Mouse (Mus musculus): ENCODE measurements around the gene Rasgrp3. TPM values are rescaled to one million over a fixed set of nuclear protein-coding genes. Genes with fewer than 3 reads are reported as not detected.

Gene Rasgrp3
- polyA plus RNA-seq, 1 experiment: 0.46 TPM

DNA sequence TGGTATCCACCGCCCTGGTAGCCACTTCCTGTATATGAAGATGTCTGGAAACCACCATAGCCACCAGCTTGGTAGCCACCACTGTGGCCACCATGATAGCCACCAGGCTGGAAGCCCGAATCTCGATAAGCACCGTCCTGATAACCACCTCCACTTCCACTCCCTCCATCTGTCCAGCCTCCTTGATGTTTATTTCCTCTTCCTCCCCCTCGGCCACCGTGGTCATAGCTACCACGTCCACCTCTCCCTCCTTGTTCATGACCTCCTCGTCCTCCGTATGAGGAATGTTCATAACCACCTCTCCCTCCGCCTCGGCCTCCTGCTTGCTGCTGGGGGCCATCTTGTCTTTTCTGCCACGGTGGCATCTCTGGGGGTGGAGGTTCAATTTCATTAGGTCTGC lies 102.7 kb downstream of the Rasgrp3 start:
- no peak overlapping the region for H3K4me2 ChIP-seq (ENCODE audit: low read depth)
- H3K27me3 ChIP-seq (ENCODE audit: control insufficient read depth, insufficient read depth, insufficient read length): no peaks in the 10 kb centered on the region
- H3K36me3 ChIP-seq (ENCODE audit: control insufficient read depth, insufficient read depth): peaks cover 52% of the 10 kb centered on the region
- H3K79me2 ChIP-seq (ENCODE audit: control insufficient read depth, insufficient read depth): peaks cover 15% of the 10 kb centered on the region
- TF ChIP-seq POLR2A (IDR thresholded peaks at IDR 0.05; ENCODE audit: insufficient read length, low read depth): no peak
- TF ChIP-seq TCF3 (IDR thresholded peaks at IDR 0.05; ENCODE audit: insufficient read length, low read depth): no peak
- no peak for TF ChIP-seq MAX (IDR thresholded peaks at IDR 0.05; ENCODE audit: low read depth)
- no peak for TF ChIP-seq CEBPB (IDR thresholded peaks at IDR 0.05; ENCODE audit: insufficient read depth, poor library complexity, severe bottlenecking)
- no peak for TF ChIP-seq POLR2AphosphoS2 (IDR thresholded peaks at IDR 0.05; ENCODE audit: insufficient read length, low read depth)
- no peak for TF ChIP-seq TCF12 (IDR thresholded peaks at IDR 0.05; ENCODE audit: insufficient read depth, poor library complexity, severe bottlenecking)
- no peak for TF ChIP-seq USF1 (IDR thresholded peaks at IDR 0.05; ENCODE audit: low read depth)
- TF ChIP-seq E2F4 (IDR thresholded peaks at IDR 0.05; ENCODE audit: insufficient read depth): no peak
- TF ChIP-seq MYOG (IDR thresholded peaks at IDR 0.05; ENCODE audit: control insufficient read depth in 1 of 3, insufficient read depth in 1 of 3, insufficient read length in 2 of 3, low read depth in 2 of 3): no peak
- no peak for TF ChIP-seq REST (IDR thresholded peaks at IDR 0.05; ENCODE audit: insufficient read depth, insufficient read length)
- TF ChIP-seq MYOD1 (IDR thresholded peaks at IDR 0.05; ENCODE audit: control insufficient read depth in 1 of 3, insufficient read length in 2 of 3, low read depth in 2 of 3): no peak
- no peak for TF ChIP-seq SRF (IDR thresholded peaks at IDR 0.05; ENCODE audit: control insufficient read depth, insufficient read length, low read depth)
- no peak overlapping the region for H3ac ChIP-seq (ENCODE audit: control insufficient read depth, insufficient read length)
- H3K4me3 ChIP-seq: no peak overlapping the region

DNA sequence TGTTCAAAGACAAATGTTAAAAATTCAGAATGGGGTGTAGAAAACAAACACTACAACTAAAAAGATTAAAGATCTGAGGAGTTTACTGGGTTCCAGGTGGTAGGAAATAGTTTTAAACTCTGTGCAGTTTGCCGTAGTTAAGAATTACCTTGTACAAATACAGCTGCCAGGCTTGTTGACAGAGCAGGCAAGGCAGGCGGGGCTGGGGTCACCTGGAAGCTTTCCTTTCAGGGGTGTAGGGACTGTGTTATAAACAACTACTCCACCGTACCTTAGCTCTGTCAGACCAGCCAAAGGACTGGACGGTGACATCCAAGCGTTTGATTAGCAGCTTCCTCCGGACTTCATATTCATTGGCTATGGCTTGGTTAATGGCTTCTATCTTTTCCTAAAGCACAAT lies 103.4 kb downstream of the Rasgrp3 start:
- peaks cover 15% of the 10 kb centered on the region for H3K79me2 ChIP-seq (ENCODE audit: control insufficient read depth, insufficient read depth)
- H3K27me3 ChIP-seq (ENCODE audit: control insufficient read depth, insufficient read depth, insufficient read length): no peaks in the 10 kb centered on the region
- H3K4me3 ChIP-seq: no peak overlapping the region
- H3K4me2 ChIP-seq (ENCODE audit: low read depth): no peak overlapping the region
- no peak for TF ChIP-seq MAX (IDR thresholded peaks at IDR 0.05; ENCODE audit: low read depth)
- no peak for TF ChIP-seq TCF12 (IDR thresholded peaks at IDR 0.05; ENCODE audit: insufficient read depth, poor library complexity, severe bottlenecking)
- no peak for TF ChIP-seq MYOG (IDR thresholded peaks at IDR 0.05; ENCODE audit: control insufficient read depth in 1 of 3, insufficient read depth in 1 of 3, insufficient read length in 2 of 3, low read depth in 2 of 3)
- TF ChIP-seq REST (IDR thresholded peaks at IDR 0.05; ENCODE audit: insufficient read depth, insufficient read length): no peak
- no peak for TF ChIP-seq USF1 (IDR thresholded peaks at IDR 0.05; ENCODE audit: low read depth)
- H3ac ChIP-seq (ENCODE audit: control insufficient read depth, insufficient read length): no peak overlapping the region
- H3K36me3 ChIP-seq (ENCODE audit: control insufficient read depth, insufficient read depth): peaks cover 52% of the 10 kb centered on the region

DNA sequence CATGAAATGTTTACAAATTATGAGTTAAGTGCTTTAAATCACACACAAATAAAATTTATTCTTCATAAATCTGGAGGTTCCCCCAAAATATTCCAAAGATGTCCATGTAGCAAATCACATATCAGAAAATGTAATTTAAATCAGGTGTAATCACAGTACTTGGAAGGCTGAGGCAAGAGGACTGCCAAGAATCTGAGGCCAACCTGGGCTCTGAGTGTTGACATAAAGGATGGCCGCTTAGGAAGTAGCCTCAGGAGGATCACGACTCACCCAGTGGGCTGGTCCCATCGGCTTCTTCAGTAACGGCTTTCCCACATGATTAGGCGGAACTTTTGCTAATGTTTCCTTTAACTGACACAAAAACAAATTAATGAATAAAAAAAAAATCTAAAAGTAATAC lies 104.1 kb downstream of the Rasgrp3 start:
- TF ChIP-seq MYOG (IDR thresholded peaks at IDR 0.05; ENCODE audit: control insufficient read depth in 1 of 3, insufficient read depth in 1 of 3, insufficient read length in 2 of 3, low read depth in 2 of 3): no peak
- TF ChIP-seq REST (IDR thresholded peaks at IDR 0.05; ENCODE audit: insufficient read depth, insufficient read length): no peak
- TF ChIP-seq SRF (IDR thresholded peaks at IDR 0.05; ENCODE audit: control insufficient read depth, insufficient read length, low read depth): no peak
- TF ChIP-seq POLR2AphosphoS2 (IDR thresholded peaks at IDR 0.05; ENCODE audit: insufficient read length, low read depth): no peak
- no peak for TF ChIP-seq USF1 (IDR thresholded peaks at IDR 0.05; ENCODE audit: low read depth)
- no peak for TF ChIP-seq MAX (IDR thresholded peaks at IDR 0.05; ENCODE audit: low read depth)
- no peak for TF ChIP-seq E2F4 (IDR thresholded peaks at IDR 0.05; ENCODE audit: insufficient read depth)
- Histone ChIP-seq H3K36me3 (ENCODE audit: control insufficient read depth, insufficient read depth) (peaks cover 56% of the 10 kb centered on the region), H3K4me2 (ENCODE audit: low read depth) (no peak overlapping the region), H3ac (ENCODE audit: control insufficient read depth, insufficient read length) (no peak overlapping the region), H3K27me3 (ENCODE audit: control insufficient read depth, insufficient read depth, insufficient read length) (no peaks in the 10 kb centered on the region), H3K4me3 (no peak overlapping the region), H3K79me2 (ENCODE audit: control insufficient read depth, insufficient read depth) (peaks cover 15% of the 10 kb centered on the region)

DNA sequence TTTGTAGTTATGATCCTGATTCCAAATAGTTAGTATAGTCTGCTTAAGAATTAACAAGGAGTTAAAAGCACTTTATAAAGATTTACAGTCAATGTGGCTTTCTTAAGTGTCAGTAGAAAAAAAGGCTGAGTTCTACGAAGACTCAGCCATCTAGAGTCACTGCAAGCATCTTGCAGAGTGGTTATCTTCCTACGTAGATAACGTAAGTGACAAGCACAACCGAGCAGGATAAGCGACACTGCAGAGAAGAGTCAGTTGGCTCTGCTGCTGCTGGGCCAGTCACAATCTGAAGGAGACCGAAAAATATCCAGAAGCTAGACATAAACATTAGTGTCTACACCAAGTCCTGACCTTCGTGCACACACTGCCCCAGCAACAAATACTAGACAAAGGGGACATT lies 107.7 kb downstream of the Rasgrp3 start:
- TF ChIP-seq CEBPB (IDR thresholded peaks at IDR 0.05; ENCODE audit: insufficient read depth, poor library complexity, severe bottlenecking) (no peak), POLR2AphosphoS2 (IDR thresholded peaks at IDR 0.05; ENCODE audit: insufficient read length, low read depth) (no peak)
- Histone ChIP-seq H3K27me3 (ENCODE audit: control insufficient read depth, insufficient read depth, insufficient read length) (no peaks in the 10 kb centered on the region), H3K4me3 (no peak overlapping the region), H3K79me2 (ENCODE audit: control insufficient read depth, insufficient read depth) (peaks cover 46% of the 10 kb centered on the region), H3ac (ENCODE audit: control insufficient read depth, insufficient read length) (no peak overlapping the region), H3K4me2 (ENCODE audit: low read depth) (no peak overlapping the region), H3K36me3 (ENCODE audit: control insufficient read depth, insufficient read depth) (peaks cover 49% of the 10 kb centered on the region)

DNA sequence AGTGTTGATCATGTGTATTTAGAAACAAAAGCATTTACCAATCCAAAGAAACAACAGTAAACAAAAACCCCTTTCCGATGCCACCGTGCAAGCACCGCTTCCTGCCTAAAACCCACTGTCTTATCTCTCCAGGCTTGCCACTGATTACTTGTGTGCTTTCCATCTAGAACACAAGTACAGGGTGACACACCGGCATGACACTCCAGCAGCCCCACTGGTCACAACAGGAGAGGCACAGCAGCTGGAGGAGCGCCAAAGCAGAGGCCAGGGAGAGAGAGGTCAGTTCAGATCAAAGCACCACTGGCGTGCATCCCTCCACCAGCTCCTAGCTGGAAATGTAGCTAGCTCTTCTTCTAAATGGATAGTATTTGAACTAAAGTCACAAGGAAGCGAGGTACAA lies 108.6 kb downstream of the Rasgrp3 start:
- Histone ChIP-seq H3ac (ENCODE audit: control insufficient read depth, insufficient read length) (no peak overlapping the region), H3K4me3 (no peak overlapping the region), H3K4me2 (ENCODE audit: low read depth) (no peak overlapping the region), H3K79me2 (ENCODE audit: control insufficient read depth, insufficient read depth) (peaks cover 55% of the 10 kb centered on the region), H3K27me3 (ENCODE audit: control insufficient read depth, insufficient read depth, insufficient read length) (no peaks in the 10 kb centered on the region), H3K36me3 (ENCODE audit: control insufficient read depth, insufficient read depth) (peaks cover 42% of the 10 kb centered on the region)
- TF ChIP-seq CEBPB (IDR thresholded peaks at IDR 0.05; ENCODE audit: insufficient read depth, poor library complexity, severe bottlenecking): no peak
- no peak for TF ChIP-seq REST (IDR thresholded peaks at IDR 0.05; ENCODE audit: insufficient read depth, insufficient read length)
- TF ChIP-seq POLR2AphosphoS2 (IDR thresholded peaks at IDR 0.05; ENCODE audit: insufficient read length, low read depth): no peak
- no peak for TF ChIP-seq MYOG (IDR thresholded peaks at IDR 0.05; ENCODE audit: control insufficient read depth in 1 of 3, insufficient read depth in 1 of 3, insufficient read length in 2 of 3, low read depth in 2 of 3)
- TF ChIP-seq MYOD1 (IDR thresholded peaks at IDR 0.05; ENCODE audit: control insufficient read depth in 1 of 3, insufficient read length in 2 of 3, low read depth in 2 of 3): no peak
- TF ChIP-seq SRF (IDR thresholded peaks at IDR 0.05; ENCODE audit: control insufficient read depth, insufficient read length, low read depth): no peak
- TF ChIP-seq MAX (IDR thresholded peaks at IDR 0.05; ENCODE audit: low read depth): no peak
- TF ChIP-seq USF1 (IDR thresholded peaks at IDR 0.05; ENCODE audit: low read depth): no peak
- TF ChIP-seq TCF3 (IDR thresholded peaks at IDR 0.05; ENCODE audit: insufficient read length, low read depth): no peak
- TF ChIP-seq E2F4 (IDR thresholded peaks at IDR 0.05; ENCODE audit: insufficient read depth): no peak
- TF ChIP-seq POLR2A (IDR thresholded peaks at IDR 0.05; ENCODE audit: insufficient read length, low read depth): no peak
- TF ChIP-seq TCF12 (IDR thresholded peaks at IDR 0.05; ENCODE audit: insufficient read depth, poor library complexity, severe bottlenecking): no peak
